Mouse (Mus musculus) adipose tissue, adult 10 weeks (tissue): Measurements from ENCODE around the gene Gm21954. TPM values are rescaled to one million over a fixed set of nuclear protein-coding genes. Genes with fewer than 3 reads are reported as not detected.

Experiments used
- polyA plus RNA-seq: library from polyadenylated mRNA; stranded (reverse); fragments of 350-450 nt; fragmentation: Illumina TruSeq; extraction: RNeasy Lipid Tissue Mini Kit (QIAGEN cat#74804); gene quantifications from one replicate; pipeline ENCODE4 v1.2.3, GENCODE M21; 2014; ENCODE audit warnings: low read depth, low replicate concordance

The Gm21954 gene
- not detected for polyA plus RNA-seq

GRCm38 (mm10) chr3:55472110-55472509 lies at the start of gene Gm21954:
Gene Gm21954 (minus strand): TSS chr3:55472210.

Other genes starting within 250 kb of the Gm21954 start
- 5.8 TPM for gene Dclk1, start 229.8 kb downstream of the Gm21954 start, polyA plus RNA-seq